Mouse (Mus musculus) ES-E14 (cell line): ENCODE data around the gene Rpp14.

Experiments
- CHD2 ChIP-seq: IDR thresholded peaks from 2 replicates; pipeline ENCODE4 v1.6.1; 2014; ENCODE audit warnings: mild to moderate bottlenecking, low read depth, low read length, inconsistent platforms
- HCFC1 ChIP-seq: IDR thresholded peaks from 2 replicates; pipeline ENCODE4 v1.6.1; 2012; ENCODE audit warnings: low read length, inconsistent platforms, borderline replicate concordance; ENCODE audit not compliant: insufficient read depth
- MAFK ChIP-seq: IDR thresholded peaks from 2 replicates; pipeline ENCODE4 v1.6.1; 2014; ENCODE audit warnings: mild to moderate bottlenecking, low read depth, low read length, inconsistent platforms; ENCODE audit not compliant: insufficient read depth
- ZC3H11A ChIP-seq: IDR thresholded peaks from 2 replicates; pipeline ENCODE4 v1.6.1; 2012; ENCODE audit warnings: low read depth, mild to moderate bottlenecking, inconsistent platforms, low read length, borderline replicate concordance

GRCm38 (mm10) chr14:8049334-8049733, 30.8 kb upstream of the Rpp14 start:
- TF ChIP-seq HCFC1 = no peak
- TF ChIP-seq ZC3H11A = no peak
- no peak for TF ChIP-seq MAFK
- TF ChIP-seq CHD2 = no peak
